Mouse (Mus musculus) gonadal fat pad, adult 2 months (tissue): ENCODE results near the gene Mid1. TPM values are rescaled to one million over a fixed set of nuclear protein-coding genes. Genes with fewer than 3 reads are reported as not detected.

Experiments used
- DNase-seq: peaks from one replicate; pipeline ENCODE4 v3.0.0-alpha.2; 2012; ENCODE audit warnings: low read depth
- polyA plus RNA-seq: library from polyadenylated mRNA; depleted of rRNA; stranded (reverse); fragments of >200 nt; gene quantifications from 2 replicates; pipeline ENCODE4 v1.2.3, GENCODE M21; 2012; rRNA removed

Gene Mid1
- polyA plus RNA-seq: 3.8 and 5.0 TPM in 2 replicates

DNA sequence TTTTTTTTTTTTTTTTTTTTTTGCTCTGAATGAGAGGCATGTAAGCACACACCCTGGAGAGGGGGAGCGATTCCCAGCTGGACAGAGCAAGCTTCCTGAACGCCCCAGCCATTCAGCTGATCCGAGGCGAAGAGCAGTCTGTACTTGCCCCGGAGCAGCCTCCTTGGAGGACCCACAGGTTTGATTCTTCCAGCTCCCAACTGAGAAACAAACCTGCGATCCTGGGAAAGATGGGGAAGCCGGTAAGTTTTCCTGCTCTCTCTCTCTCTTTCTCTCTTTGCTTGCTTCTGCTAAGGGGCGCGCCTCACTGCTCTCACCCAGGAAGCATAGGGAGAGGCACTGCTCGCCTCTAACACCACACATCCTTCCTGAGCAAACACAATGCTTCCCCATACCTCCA is at the start of gene Mid1:
Gene Mid1 (plus strand): TSS at position 69 of the 400 bp plus-strand sequence.
- DNase-seq: no peak

DNA sequence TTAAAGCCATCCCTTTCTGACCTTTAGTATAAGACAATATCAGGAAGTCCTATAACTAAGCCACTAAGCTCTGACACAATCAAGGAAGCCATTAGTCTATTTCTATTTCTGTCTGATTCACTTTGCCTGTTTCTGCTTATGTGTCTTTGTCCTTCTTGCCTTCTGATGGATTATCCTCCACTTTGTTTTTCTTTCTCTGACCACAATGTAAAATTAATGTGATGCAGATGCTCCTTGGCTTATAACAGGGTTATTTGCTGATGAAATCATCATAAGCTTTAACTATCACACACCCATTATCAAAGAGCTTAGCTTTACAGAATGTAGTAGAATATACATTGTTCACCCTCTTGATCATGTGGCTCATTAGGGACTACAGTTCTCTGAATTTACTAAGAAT is 11.9 kb upstream of the Mid1 start:
- DNase-seq: no peak

- DNase-seq: no peak
These were observed 8.7 kb upstream of the Mid1 start for GRCm38 (mm10) chrX:169676313-169676712.

- no peak for DNase-seq
These were observed 732 bp downstream of the Mid1 start for GRCm38 (mm10) chrX:169685731-169686130.

DNA sequence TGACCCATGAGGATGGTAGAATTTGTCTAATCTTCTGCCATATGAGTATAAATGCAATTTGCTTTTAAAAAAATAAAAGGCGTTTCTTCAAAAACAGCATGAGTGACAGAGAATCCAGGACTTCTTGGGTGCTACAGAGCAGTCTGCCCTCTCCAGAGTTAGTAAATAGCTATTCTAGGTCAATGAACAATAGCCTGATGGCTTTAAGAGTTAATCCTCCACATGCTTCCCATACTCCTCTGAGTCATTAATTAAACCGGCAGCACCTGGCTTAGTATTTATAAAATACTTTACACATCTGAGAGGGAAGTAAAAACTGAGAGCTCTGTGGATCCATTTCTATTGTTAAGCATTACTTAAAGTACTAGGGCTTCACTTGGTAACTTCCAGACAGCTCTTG is 6.2 kb downstream of the Mid1 start:
- DNase-seq: no peak

DNA sequence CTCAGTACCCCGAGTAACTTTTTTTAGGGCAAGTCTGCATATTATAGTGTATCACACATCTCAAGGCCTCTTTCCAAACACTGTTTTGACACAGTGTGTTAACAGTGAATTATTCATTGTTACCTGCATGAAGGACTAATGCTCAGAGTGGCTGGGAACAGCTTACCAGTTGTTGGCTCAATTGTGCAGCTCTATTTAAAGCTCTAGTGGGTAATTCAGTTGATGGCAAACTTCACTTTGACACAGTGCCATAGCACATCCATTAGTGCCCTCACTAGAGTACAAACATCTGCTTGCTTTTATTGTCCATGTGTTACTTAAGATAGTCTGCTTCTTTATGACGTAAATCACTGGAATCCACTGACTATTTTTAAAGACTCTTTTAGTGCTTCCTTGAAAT is 6.7 kb downstream of the Mid1 start:
- no peak for DNase-seq

DNA sequence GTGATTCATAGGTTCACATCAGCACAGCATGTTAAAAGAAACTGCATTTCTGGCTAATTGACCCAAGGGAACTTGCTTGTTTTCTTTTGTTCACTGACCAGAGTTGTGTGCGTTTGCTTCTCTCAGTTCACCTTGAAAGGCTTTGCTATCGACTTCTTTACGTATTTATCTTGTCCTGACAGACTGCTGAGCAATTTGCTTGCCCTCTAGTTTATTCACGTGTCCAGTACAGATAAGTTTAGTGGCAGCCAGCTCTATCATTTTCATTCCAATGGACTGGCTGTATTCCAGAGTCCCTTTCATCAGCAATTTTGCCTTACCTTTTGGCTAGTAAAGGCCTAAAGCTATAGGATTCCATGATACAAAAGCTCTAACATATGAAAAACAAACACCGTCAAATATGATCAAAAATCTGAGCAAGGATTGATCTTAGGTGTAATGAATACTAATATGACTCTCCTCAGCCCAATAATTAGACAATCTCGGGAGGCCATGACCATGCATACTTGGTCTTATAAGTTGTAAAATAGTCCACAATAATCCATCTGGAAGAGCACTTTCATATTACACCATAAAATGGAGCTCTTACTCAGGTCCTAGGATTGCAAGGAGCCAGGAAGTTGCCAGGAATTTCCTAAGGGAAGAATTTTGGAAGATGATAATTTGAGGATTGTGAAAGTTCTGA is 7.4 kb downstream of the Mid1 start:
- peak; percentile 22 for DNase-seq

GRCm38 (mm10) chrX:169704016-169704602 is 19.1 kb downstream of the Mid1 start:
- no peak for DNase-seq

GRCm38 (mm10) chrX:169723511-169723910 is 38.5 kb downstream of the Mid1 start:
- DNase-seq: no peak

DNA sequence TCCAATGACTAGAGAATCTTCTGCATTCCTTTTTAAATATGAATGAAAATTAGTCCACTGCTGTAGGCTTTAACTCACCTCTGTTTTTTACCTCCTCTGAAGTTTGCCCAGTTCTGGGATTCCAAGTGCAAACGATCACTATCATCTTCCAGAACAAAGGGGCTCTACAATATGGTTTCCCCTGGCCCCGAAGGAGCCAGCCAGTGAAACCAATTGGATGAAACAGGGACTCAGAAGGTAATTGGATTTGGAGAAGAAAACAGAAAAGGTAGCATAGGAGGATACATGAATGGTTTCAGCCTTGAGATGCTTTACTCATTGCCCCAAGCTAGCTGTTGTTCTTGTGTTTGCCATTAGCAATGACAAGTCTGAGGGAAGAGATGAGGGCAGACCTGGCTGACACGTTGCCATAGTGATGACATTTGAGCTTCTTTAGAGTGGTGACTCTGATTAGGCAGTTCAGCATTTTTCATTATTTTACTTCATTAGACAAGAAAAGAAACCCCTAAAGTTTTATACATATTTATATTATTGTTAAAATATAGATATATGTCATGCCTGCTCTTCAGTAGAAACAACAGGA is 50.5 kb downstream of the Mid1 start:
- no peak for DNase-seq

- no peak for DNase-seq
These were observed 73.0 kb downstream of the Mid1 start for GRCm38 (mm10) chrX:169758001-169758400.

GRCm38 (mm10) chrX:169779535-169779934 is 94.5 kb downstream of the Mid1 start, which contains the start of gene 4933400A11Rik:
Gene 4933400A11Rik (minus strand): TSS chrX:169779635.
- no peak for DNase-seq

DNA sequence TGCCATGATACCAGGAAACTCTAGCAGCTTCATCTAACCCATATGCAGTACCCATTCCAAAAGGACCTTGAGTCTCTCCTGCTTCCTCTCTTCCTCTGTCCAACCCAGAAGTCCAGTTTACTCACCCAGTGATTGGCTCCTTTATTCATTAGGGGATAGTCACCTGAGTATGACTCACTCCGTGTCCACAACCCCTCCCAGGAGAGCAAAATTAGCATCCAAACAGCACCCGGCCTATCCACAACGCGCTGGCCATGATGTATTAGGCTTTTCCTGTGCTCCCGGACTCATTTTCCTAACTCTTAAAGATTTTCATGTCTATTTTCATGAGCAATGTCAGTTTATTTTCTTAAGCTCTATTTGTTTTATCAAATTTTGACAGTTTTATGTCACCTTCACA is 104.7 kb downstream of the Mid1 start:
- DNase-seq: no peak

DNA sequence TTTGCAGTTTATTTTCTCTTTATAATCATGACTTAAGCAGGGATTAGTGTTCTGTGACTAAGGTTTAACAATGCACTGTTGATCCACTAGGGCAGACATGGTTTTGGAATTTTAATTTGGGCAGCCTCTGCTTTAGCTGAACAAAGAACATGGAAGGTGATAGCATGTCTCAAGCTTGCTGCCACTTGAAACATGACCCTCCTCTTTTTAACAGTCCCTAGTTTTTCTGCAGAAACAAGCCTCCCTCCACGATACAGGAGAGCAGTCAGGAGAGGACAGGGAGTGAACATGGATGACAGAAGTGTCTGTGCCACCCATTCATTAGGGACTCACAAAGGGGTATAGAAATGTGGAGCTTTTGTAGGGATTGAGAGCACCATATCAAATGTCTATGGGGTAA is 107.9 kb downstream of the Mid1 start:
- DNase-seq: no peak

DNA sequence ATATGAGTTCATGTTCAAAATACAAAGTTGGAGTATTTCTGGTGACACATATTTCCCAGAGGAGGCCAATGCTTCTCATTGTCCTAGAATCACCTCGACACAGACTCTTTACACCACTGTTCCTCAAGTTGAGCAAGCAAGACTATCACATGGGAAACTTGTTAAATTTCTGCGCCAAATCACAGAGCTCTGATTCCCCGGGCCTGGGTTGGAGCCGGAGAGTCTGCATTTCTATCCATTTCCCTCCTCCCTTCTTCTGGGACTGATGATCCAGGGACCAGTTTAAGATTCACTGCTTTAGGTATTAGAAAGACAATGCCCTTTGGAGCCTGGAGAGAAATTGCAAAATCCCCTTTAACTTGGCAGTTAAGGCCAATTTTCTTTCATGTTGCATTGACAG is 109.4 kb downstream of the Mid1 start:
- no peak for DNase-seq

DNA sequence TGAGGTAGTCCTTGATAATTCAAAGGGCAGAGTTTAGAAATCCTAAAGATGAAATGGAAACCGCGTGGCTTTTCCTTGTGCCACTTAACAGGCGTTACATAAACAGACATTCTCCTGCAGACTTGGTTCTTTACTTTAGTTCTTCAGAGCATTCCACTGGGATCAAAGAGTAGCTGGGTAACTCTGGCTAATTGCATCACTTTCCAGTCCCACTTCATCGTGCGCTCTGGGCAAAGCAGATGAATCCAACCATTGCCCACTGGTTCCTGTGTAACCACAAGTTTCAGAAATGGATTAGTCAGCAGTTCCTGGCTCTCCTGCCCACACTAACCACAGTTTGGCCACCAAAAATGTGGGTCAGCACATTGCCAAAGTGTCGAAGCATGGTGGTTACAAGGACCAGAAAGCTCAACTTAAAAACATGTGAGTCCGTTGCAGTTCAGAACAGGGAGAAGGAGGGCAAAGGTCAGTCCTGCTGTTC is 109.9 kb downstream of the Mid1 start:
- DNase-seq: no peak

- DNase-seq: no peak
These were observed 112.1 kb downstream of the Mid1 start for GRCm38 (mm10) chrX:169797148-169797547.

DNA sequence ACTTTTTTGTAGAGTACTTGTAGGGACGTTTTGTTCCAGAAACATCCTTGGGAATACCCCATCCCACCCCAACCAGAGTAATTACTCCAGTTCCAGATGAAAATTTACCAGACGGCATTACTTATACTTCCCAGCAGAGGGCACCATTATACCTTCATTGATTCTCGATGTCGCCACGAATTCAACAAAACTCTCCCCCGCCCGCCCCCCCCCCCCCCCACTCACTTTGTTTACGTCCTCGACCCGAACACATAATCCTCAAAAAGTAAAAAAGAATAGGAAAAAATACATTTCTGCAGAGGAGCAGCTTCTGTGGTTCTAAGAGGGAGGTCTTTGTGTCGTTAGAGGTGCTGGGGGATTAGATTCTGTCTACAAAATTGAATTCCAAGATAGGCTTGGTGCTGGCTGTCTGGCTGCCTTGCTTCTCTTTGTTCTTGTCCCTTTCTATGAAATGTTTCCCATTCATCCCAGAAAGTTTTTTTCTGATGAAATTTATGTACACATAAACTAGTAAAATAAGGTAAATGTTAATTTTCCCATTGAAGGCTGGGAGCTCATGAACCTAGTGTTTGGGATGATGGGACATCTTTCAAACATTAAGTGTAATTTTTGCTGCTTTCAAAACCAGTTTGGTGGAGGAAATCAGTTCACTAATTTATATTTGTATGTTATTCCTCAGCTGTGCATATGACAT is 114.1 kb downstream of the Mid1 start:
- DNase-seq: no peak

- no peak for DNase-seq
These were observed 115.2 kb downstream of the Mid1 start for GRCm38 (mm10) chrX:169800238-169800637.

DNA sequence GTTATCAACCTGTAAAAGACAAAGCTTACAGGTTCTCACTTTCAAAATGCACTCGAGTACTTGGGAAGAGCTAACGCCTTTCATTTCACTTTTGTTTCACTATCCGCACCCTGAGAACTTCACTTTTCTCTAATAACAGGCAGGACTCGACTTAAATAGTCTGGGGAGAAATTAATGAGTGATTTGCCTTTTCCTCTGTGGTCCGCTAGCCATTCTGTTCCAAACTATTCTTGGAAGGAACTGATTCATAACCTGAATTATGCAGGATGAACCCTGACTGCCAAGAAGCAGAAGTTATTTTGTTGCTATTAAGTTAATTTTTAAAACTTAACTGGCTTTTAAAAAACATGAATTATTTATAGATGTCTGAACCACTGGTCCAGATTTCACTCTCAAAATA is 120.8 kb downstream of the Mid1 start:
- DNase-seq: no peak

GRCm38 (mm10) chrX:169807744-169808143 is 122.7 kb downstream of the Mid1 start:
- DNase-seq: no peak

DNA sequence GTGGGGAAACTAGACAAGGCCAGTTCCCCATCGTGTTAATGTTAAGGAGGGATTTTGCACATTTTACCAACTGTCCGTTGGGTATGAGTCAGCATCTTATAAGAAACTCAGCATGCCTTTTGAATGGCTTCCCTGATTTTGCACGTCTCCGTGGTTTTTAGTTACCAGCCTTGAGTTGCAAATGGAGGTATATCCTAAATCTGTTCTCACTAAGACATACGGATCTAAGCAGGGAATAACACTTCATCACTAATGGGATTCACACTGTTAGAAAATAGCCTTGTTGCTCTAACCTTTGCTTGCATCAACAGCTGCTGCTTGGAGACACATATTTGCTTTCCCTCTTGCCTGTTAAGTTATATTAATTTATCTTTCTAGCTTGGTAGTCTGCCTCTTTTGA is 126.3 kb downstream of the Mid1 start:
- no peak for DNase-seq

GRCm38 (mm10) chrX:169811783-169812182 is 126.8 kb downstream of the Mid1 start:
- DNase-seq: no peak
